Mouse (Mus musculus) heart, adult 2 months (tissue): Measurements from ENCODE around the gene Trpc2.

Experiments
- CTCF ChIP-seq: fragments of 200-600 bp; IDR thresholded peaks from 2 replicates; pipeline ENCODE4 v1.8.1; 2022; ENCODE audit warnings: antibody characterized with exemption, mild to moderate bottlenecking, moderate library complexity
- EP300 ChIP-seq: fragments of 200-500 bp; IDR thresholded peaks from 2 replicates; pipeline ENCODE4 v1.6.1; 2011; ENCODE audit warnings: low read depth, low read length, control low read depth; ENCODE audit not compliant: insufficient read depth
- POLR2A ChIP-seq: fragments of 200-500 bp; IDR thresholded peaks from 2 replicates; pipeline ENCODE4 v1.6.1; 2011; ENCODE audit warnings: mild to moderate bottlenecking, low read depth, low read length, control low read depth; ENCODE audit not compliant: insufficient read depth

DNA sequence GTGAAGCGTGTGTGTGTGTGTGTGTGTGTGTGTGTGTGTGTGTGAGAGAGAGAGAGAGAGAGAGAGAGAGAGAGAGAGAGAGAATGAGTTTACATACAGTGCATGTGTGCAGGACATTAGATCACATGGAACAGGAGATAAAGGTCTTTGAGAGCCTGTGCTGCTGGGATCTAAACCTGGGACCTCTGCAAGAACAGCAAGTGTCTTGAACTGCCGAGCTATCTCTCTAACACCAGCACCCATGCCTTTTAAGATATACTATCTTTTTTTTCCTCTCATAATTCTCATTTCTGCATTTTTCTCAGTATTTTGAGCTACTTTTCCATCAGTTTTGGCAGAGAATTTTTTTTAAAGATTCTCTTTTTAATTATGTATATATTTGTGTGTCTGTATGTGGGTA is 20.6 kb downstream of the Trpc2 start:
- TF ChIP-seq EP300 (no peak), CTCF (no peak), POLR2A (no peak)
